Mouse (Mus musculus): ENCODE data around the gene Gm10272. TPM values are rescaled to one million over a fixed set of nuclear protein-coding genes. Genes with fewer than 3 reads are reported as not detected.
"Not testable (repeated sequence)": the region's sequence is repeated elsewhere in the genome, so short reads cannot be mapped to it uniquely, and the experiment has no call there.

Gm10272 gene
- polyA plus RNA-seq (2012) = not detected in 2 replicates

GRCm38 (mm10) chr10:77706326-77706725 lies at the start of gene Gm10272:
Gene Gm10272 (plus strand): TSS chr10:77706626.
- no peak for TF ChIP-seq GATA1 (IDR thresholded peaks at IDR 0.05; ENCODE audit: low read length)

- no peak for TF ChIP-seq GATA1 (IDR thresholded peaks at IDR 0.05; ENCODE audit: low read length)
These were observed 48.0 kb upstream of the Gm10272 start for GRCm38 (mm10) chr10:77658286-77658994.

GRCm38 (mm10) chr10:77663949-77664665 lies 42.3 kb upstream of the Gm10272 start:
- TF ChIP-seq GATA1 (IDR thresholded peaks at IDR 0.05; ENCODE audit: low read length) = no peak

DNA sequence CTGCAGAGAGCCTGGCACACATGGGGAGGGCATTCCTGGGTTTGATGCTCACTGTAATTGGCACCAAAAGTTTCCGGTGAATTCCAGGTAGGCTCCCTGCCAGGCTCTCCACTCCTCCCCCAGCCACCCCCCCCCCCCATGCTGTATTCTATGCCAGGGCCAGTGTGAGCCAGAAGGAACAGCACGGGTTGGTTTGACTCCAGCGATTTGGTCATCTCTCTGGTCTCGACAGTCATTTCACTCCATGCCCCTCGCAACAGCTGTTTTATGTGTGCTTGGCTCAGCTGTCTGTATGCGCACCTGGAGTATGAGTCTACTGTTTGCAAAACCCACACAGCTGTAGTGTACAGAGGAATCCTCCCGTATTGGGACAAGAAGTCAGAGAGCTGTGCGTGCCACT lies 40.1 kb upstream of the Gm10272 start:
- no peak for TF ChIP-seq GATA1 (IDR thresholded peaks at IDR 0.05; ENCODE audit: low read length)

DNA sequence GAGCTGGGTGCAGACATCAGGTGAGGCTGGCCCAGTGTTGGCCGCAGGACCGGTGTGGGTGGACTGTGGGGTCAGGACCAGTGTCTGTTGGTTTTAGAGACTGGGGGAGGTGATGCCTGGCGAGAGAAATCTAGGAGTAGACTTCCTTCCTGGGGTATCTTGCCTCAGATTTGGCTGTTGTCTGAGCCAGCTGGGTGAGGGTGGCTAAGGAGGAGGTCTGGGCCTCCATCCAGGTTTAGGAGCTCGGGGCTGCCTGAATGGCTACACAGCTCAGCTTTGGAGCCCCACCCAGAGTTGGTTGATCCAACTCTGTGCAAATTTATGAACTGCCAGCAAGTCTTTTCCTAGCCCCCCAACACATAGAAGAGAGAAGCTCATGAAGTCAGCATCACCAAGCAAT lies 39.0 kb upstream of the Gm10272 start:
- TF ChIP-seq GATA1 (IDR thresholded peaks at IDR 0.05; ENCODE audit: low read length) = no peak

- no peak for TF ChIP-seq GATA1 (IDR thresholded peaks at IDR 0.05; ENCODE audit: low read length)
These were observed 35.7 kb upstream of the Gm10272 start for GRCm38 (mm10) chr10:77670710-77671109.

DNA sequence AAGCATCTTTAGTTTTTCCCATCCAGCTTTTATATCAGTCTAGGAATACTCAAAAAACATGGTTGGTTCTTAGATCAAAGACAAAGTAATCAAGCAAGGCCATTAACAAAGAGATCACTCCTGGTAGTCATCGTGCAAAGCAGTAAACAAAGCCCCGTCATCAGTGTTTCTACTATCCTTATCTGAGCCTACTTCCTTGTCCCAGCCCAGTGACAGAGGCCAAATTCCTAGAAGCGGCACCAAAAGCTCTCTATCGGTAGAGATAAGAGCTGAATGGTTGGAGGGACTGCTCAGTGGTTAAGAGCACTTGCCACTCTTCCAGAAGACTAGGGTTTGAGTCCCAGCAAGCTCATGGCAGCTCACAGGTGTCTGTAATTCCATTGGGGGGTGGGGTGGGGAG lies 34.9 kb upstream of the Gm10272 start:
- TF ChIP-seq GATA1 (IDR thresholded peaks at IDR 0.05; ENCODE audit: low read length) = peak; percentile 75

- TF ChIP-seq GATA1 (IDR thresholded peaks at IDR 0.05; ENCODE audit: low read length) = no peak
These were observed 32.7 kb upstream of the Gm10272 start for GRCm38 (mm10) chr10:77673765-77674164.

DNA sequence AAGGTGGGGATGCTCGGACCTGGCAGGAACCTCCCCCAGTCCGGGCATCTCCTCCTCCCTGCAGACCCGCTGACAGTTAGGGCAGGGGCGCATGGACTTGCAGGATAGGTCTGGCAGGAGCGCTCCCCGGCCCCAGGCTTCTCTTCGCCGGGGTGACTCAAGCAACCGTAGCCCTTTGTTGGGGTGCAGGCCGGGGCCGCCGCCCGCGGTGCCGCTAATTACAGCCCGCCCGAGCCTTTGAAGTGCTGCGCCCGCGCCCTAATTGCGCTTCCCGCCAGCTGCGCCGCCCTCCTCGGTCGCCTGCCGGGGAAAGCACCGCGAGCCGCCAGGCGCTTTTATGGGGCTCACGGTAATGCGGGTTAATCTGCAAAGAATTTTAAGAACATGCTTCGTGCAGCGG lies 28.9 kb upstream of the Gm10272 start:
- TF ChIP-seq GATA1 (IDR thresholded peaks at IDR 0.05; ENCODE audit: low read length) = no peak

GRCm38 (mm10) chr10:77682994-77683393 lies 23.4 kb upstream of the Gm10272 start:
- TF ChIP-seq GATA1 (IDR thresholded peaks at IDR 0.05; ENCODE audit: low read length) = no peak

DNA sequence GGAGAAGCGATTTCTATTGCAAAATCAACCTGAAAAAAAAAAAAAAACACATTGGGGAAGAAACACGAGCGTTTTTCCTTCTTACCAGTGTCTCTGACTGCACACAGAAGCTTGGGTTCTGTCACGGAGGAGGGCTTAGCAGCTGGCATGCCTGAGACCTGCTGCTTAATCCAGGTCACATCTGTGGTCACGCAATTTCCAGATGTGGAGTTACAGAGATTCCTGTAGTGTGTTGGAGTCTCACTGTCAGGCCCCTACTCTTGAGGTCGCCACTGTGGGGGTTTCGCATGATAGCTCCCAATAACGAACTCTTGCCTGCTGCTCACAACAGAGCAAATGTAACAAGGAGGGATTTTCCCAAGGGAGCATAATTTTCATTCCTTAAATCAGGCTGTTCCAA lies 22.2 kb upstream of the Gm10272 start:
- TF ChIP-seq GATA1 (IDR thresholded peaks at IDR 0.05; ENCODE audit: low read length) = no peak

GRCm38 (mm10) chr10:77685895-77686664 lies 20.3 kb upstream of the Gm10272 start, which contains the start of gene Tspear:
Gene Tspear (plus strand): TSS chr10:77686569.
- TF ChIP-seq GATA1 (IDR thresholded peaks at IDR 0.05; ENCODE audit: low read length) = no peak

DNA sequence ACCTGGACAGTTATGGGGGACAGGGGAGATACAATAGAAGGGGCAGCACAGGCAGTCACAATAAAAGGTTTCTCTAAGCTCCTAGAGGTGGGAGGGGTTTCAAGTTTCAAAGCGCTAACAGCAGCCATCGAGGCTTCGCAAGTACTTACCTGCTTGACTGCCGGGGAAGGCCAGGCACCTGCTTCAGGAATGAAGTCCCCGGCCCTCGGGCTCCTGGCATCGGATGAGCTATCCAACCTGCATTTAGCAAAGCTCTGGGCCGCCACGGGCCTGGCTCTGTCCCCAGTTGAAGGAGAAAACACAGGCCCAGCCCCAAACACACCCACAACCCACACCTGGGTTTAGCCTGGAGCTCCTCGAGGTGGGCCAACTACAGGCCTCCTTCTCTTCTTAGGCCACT lies 19.4 kb upstream of the Gm10272 start:
- no peak for TF ChIP-seq GATA1 (IDR thresholded peaks at IDR 0.05; ENCODE audit: low read length)

- TF ChIP-seq GATA1 (IDR thresholded peaks at IDR 0.05; ENCODE audit: low read length) = not testable (repeated sequence)
These were observed 16.0 kb upstream of the Gm10272 start, which contains the start of gene Gm19402 for GRCm38 (mm10) chr10:77690356-77690807. Gene Gm19402 (minus strand): TSS chr10:77690757.

GRCm38 (mm10) chr10:77697133-77697532 lies 9.3 kb upstream of the Gm10272 start, which contains the start of gene Gm9508:
Gene Gm9508 (minus strand): TSS chr10:77697233.
- no peak for TF ChIP-seq GATA1 (IDR thresholded peaks at IDR 0.05; ENCODE audit: low read length)

- no peak for TF ChIP-seq GATA1 (IDR thresholded peaks at IDR 0.05; ENCODE audit: low read length)
These were observed 3.4 kb downstream of the Gm10272 start for GRCm38 (mm10) chr10:77709831-77710230.
